Mouse (Mus musculus) retina, embryonic 14.5 days (tissue): ENCODE data around the gene Ddx17.

Experiments
- DNase-seq: peaks from one replicate; pipeline ENCODE4 v3.0.0-alpha.2; 2015; ENCODE audit warnings: low spot score

Ddx17 gene

GRCm38 (mm10) chr15:79546410-79547288, at the start of gene Ddx17:
Gene Ddx17 (minus strand): TSS chr15:79546741.
- peak; percentile 99 for DNase-seq

- DNase-seq, result no peak
These were observed 35.0 kb upstream of the Ddx17 start for GRCm38 (mm10) chr15:79581581-79581980.

GRCm38 (mm10) chr15:79577671-79578426, 31.3 kb upstream of the Ddx17 start:
- DNase-seq, result no peak

- no peak for DNase-seq
These were observed 30.4 kb upstream of the Ddx17 start for GRCm38 (mm10) chr15:79576947-79577346.

- no peak for DNase-seq
These were observed 29.1 kb upstream of the Ddx17 start for GRCm38 (mm10) chr15:79575543-79576222.

- DNase-seq, result no peak
These were observed 15.9 kb upstream of the Ddx17 start for GRCm38 (mm10) chr15:79562417-79562816.

GRCm38 (mm10) chr15:79559649-79560048, 13.1 kb upstream of the Ddx17 start:
- no peak for DNase-seq

GRCm38 (mm10) chr15:79552566-79552965, 6.0 kb upstream of the Ddx17 start:
- DNase-seq, result no peak

- no peak for DNase-seq
These were observed 1.7 kb upstream of the Ddx17 start for GRCm38 (mm10) chr15:79548226-79548625.

- DNase-seq, result no peak
These were observed 814 bp upstream of the Ddx17 start for GRCm38 (mm10) chr15:79547289-79547820.

- peak; percentile 74 for DNase-seq
These were observed 581 bp downstream of the Ddx17 start for GRCm38 (mm10) chr15:79545921-79546399.

- no peak for DNase-seq
These were observed 1.0 kb downstream of the Ddx17 start for GRCm38 (mm10) chr15:79545496-79545895.

GRCm38 (mm10) chr15:79543968-79544367, 2.6 kb downstream of the Ddx17 start:
- DNase-seq, result no peak

GRCm38 (mm10) chr15:79533796-79534195, 12.7 kb downstream of the Ddx17 start:
- no peak for DNase-seq

- DNase-seq, result no peak
These were observed 16.6 kb downstream of the Ddx17 start for GRCm38 (mm10) chr15:79529935-79530334.

- DNase-seq, result no peak
These were observed 18.4 kb downstream of the Ddx17 start for GRCm38 (mm10) chr15:79527991-79528639.

GRCm38 (mm10) chr15:79527192-79527591, 19.3 kb downstream of the Ddx17 start:
- DNase-seq, result no peak

GRCm38 (mm10) chr15:79525979-79526768, 20.4 kb downstream of the Ddx17 start:
- no peak for DNase-seq

GRCm38 (mm10) chr15:79525564-79525963, 21.0 kb downstream of the Ddx17 start:
- DNase-seq, result no peak

GRCm38 (mm10) chr15:79519400-79520220, 26.9 kb downstream of the Ddx17 start:
- no peak for DNase-seq
